Mouse (Mus musculus) heart, embryonic 10.5 days (tissue): ENCODE measurements at regions not wholly inside any gene's neighbourhood (a gene's known extent, or its start where the extent isn't known, plus 50 kb on each side); places are given as distances from the start of the nearest gene placed in this dataset.

ENCODE experiments used
- DNase-seq: peaks from one replicate; pipeline ENCODE4 v3.0.0-alpha.2; 2017; ENCODE audit warnings: low spot score
- H3K27ac ChIP-seq: fragments of 300-500 bp; sonication (generic); 2 replicates; pipeline ENCODE4 v1.5.1; 2016; ENCODE audit warnings: mild to moderate bottlenecking
- H3K27me3 ChIP-seq: fragments of 300-500 bp; sonication (generic); 2 replicates; pipeline ENCODE4 v1.6.1; 2016; ENCODE audit warnings: mild to moderate bottlenecking; ENCODE audit not compliant: poor library complexity, insufficient read depth, severe bottlenecking
- H3K36me3 ChIP-seq: fragments of 300-500 bp; sonication (generic); 2 replicates; pipeline ENCODE4 v1.6.1; 2016; ENCODE audit warnings: mild to moderate bottlenecking, moderate library complexity
- H3K4me1 ChIP-seq: fragments of 300-500 bp; sonication (generic); 2 replicates; pipeline ENCODE4 v1.6.1; 2016; ENCODE audit warnings: mild to moderate bottlenecking
- H3K4me3 ChIP-seq: fragments of 300-500 bp; sonication (generic); 2 replicates; pipeline ENCODE4 v1.5.1; 2016; ENCODE audit warnings: mild to moderate bottlenecking, moderate library complexity
- H3K9me3 ChIP-seq: fragments of 300-500 bp; sonication (generic); 2 replicates; pipeline ENCODE4 v1.6.1; 2016; ENCODE audit warnings: mild to moderate bottlenecking, moderate library complexity
- WGBS: fragments of 180-500 bp; shearing (Covaris S2); methylation state at CpG from one replicate; pipeline ENCODE4 v1.1.7; 2016; 5-methylcytosine and 5-hydroxymethylcytosine counted together

DNA sequence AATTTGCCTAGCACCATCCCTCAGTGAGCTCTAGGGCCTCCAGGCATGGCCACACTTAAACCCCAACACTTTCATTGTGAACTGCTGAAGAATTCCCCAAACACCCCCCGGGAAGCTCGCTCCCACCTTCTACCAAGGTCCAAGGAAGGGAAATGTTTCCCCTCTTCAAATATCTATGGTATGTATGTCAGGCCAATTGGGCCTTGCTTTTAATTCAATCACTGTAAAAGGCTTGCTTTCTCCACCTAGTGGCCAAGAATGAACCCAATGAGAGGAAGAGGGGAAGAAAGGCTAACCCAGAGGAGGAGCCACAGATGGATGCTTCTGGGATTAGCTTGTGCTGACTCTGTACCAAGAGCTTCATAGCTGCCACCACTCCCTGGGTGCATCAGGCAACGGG lies 336.3 kb upstream of the Tgfbr2 start:
- H3K4me3 ChIP-seq = no peak overlapping the region
- no peak overlapping the region for H3K27ac ChIP-seq
- H3K27me3 ChIP-seq = no peaks in the 10 kb centered on the region
- H3K9me3 ChIP-seq = no peaks in the 10 kb centered on the region
- DNase-seq = no peak
- no peaks in the 10 kb centered on the region for H3K36me3 ChIP-seq
- peaks cover 7% of the 10 kb centered on the region for H3K4me1 ChIP-seq
- 58% methylated on average over 3 of the region's 3 CpGs for WGBS

DNA sequence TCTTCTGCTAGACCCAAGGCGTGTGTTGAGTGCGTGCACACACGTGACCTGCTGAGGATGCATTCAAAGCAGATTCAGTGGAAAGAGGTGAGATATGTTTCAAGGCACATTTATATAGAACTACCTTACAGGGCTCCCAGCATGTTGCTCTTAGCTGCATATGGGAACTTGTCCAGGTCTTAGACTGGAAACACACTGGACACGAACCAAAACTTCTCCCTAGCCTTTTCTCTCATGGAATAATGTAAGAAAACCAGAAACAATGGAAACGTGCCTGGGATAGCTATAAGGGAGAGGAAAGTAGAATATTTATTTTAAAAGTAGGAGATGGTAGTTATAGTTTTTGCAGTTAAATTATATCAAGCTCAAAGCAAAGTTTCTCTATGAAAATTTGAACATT lies 332.6 kb upstream of the Tgfbr2 start:
- Histone ChIP-seq H3K36me3 (no peaks in the 10 kb centered on the region), H3K27me3 (no peaks in the 10 kb centered on the region), H3K4me3 (no peak overlapping the region), H3K9me3 (no peaks in the 10 kb centered on the region), H3K4me1 (peaks cover 7% of the 10 kb centered on the region), H3K27ac (no peak overlapping the region)
- DNase-seq = no peak
- WGBS = 84% methylated on average over 5 of the region's 5 CpGs

DNA sequence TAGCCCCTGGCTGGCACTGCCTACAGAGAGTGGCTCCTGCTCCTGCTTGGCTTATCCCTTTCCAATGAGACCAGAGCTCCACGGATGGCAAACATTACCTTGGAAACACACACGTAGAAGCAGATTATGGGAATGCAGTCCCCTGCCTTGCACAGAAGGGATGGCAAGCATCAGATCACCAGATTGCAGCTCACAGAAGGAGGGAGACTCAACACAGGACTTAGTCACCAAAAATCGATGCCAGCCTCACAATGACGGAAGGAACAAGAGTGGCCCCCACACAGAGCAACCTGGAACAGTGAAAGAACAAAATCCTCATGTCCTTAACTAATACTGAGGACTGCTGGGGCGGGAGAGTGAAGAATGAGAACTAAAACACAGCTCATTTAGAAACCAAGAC lies 327.7 kb upstream of the Tgfbr2 start:
- Histone ChIP-seq H3K9me3 (no peaks in the 10 kb centered on the region), H3K4me3 (no peak overlapping the region), H3K27ac (no peak overlapping the region), H3K4me1 (no peaks in the 10 kb centered on the region), H3K36me3 (no peaks in the 10 kb centered on the region), H3K27me3 (no peaks in the 10 kb centered on the region)
- WGBS = 69% methylated on average over 5 of the region's 5 CpGs
- no peak for DNase-seq

DNA sequence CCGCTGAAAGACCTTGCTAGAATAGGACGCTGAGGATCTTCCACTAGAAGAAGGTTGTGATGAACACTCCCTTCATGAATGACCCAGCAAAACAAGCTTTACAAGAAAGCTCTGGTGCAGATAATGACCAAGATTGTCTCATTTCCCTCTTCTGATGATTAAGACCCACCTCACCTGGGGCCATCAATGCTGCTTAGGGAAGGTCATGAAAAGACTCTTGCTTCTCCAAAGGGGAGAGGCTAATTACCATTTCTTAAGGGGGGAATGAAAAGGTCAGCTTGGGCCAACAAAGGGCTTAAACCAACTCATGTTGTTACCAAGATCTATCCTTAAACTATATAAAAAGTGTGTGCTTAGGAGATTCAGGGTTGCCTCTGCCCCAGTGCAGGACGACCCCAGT lies 325.8 kb upstream of the Tgfbr2 start:
- DNase-seq = no peak
- H3K4me1 ChIP-seq = no peaks in the 10 kb centered on the region
- H3K27me3 ChIP-seq = no peaks in the 10 kb centered on the region
- no peak overlapping the region for H3K27ac ChIP-seq
- no peaks in the 10 kb centered on the region for H3K36me3 ChIP-seq
- WGBS = 85% methylated on average over 3 of the region's 3 CpGs
- H3K4me3 ChIP-seq = no peak overlapping the region
- H3K9me3 ChIP-seq = no peaks in the 10 kb centered on the region

DNA sequence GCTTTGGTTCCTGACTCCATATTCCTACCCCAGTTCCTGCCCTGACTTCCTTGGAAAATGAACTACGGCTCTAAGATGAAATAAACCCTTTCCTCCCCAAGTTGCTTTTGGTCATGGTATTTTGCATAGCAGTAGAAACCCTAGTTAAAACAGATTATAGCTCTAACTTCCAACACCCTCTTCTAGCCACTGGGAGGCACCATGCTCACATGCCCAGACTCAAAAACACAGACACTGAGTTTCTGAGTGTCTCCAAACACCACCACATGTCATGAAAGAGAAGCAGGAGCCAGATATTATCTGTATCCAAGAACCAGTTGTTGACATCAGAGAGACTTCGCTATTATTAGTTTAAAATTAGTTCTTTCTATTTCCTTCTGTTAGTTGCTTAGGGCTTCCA lies 316.1 kb upstream of the Tgfbr2 start:
- Histone ChIP-seq H3K27ac (no peak overlapping the region), H3K4me1 (no peaks in the 10 kb centered on the region), H3K27me3 (no peaks in the 10 kb centered on the region), H3K36me3 (no peaks in the 10 kb centered on the region), H3K9me3 (peaks cover 9% of the 10 kb centered on the region; the same call in 1 of the 2 replicates), H3K4me3 (no peak overlapping the region)
- 71% methylated on average over 2 of the region's 2 CpGs for whole genome bisulfite sequencing
- DNase-seq = no peak

DNA sequence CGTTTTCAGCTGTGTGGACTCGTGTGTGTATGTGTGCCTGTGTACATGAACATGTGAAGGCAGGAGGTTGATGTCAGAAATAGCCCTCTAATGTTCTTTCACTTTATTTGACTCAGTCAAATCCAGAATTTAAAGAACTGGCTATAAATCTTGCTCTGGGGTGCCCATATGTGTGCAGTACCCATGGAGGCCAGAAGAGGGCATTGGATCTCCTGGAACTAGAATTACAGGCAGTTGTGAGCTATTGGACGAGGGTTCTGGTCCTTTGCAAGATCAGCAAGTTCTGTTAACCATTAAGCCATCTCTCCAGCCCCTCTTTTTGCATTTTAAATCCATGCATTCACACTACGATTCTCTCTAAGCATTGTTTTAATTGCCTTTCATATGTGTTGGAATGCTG lies 314.6 kb upstream of the Tgfbr2 start:
- Histone ChIP-seq H3K27ac (no peak overlapping the region), H3K36me3 (no peaks in the 10 kb centered on the region), H3K4me3 (no peak overlapping the region), H3K9me3 (peaks cover 9% of the 10 kb centered on the region; the same call in 1 of the 2 replicates), H3K4me1 (no peaks in the 10 kb centered on the region), H3K27me3 (no peaks in the 10 kb centered on the region)
- DNase-seq = no peak
- 67% methylated on average over 4 of the region's 4 CpGs for WGBS

DNA sequence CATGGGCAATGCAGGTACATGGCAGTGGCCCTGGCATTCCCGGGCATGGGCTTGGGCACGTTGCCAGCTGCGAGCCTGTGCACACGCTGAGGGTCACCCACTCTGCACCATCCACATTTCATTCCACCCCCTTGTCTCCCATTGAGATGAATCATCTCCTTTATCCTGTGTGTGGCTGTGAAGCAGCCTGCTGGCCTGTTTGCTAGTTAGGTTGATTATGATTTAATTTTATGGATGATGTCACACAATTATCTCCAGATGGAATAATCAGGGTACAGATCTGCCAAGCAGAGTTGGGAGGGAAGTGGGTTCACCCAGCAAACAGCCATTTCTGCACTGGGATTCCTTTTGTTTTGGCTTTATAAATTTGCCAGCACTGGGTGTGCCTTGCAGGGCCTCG lies 314.1 kb upstream of the Tgfbr2 start:
- H3K9me3 ChIP-seq = peaks cover 9% of the 10 kb centered on the region; the same call in 1 of the 2 replicates
- H3K36me3 ChIP-seq = no peaks in the 10 kb centered on the region
- H3K4me1 ChIP-seq = no peaks in the 10 kb centered on the region
- 78% methylated on average over 5 of the region's 5 CpGs for WGBS
- H3K27me3 ChIP-seq = no peaks in the 10 kb centered on the region
- no peak for DNase-seq
- H3K27ac ChIP-seq = no peak overlapping the region
- H3K4me3 ChIP-seq = no peak overlapping the region

DNA sequence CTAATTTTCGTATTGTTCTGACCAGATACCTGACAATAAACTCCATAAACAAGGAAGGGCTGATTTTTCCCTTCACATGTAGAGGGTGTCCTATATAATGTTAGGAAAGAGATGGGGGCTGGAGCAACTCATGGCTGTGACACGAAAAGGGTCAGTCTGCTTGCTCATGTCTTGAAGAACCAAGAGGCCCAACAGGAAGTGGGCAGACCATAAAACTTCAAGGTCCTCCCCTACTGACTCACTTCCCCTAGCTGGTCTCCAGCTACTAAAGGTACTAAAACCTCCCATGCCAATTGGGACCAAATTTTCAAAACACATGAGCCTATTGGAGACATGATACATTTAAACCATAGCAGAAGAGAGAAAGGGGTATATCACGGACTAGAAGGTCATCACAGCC lies 302.1 kb upstream of the Tgfbr2 start:
- no peak for DNase-seq
- no peaks in the 10 kb centered on the region for H3K9me3 ChIP-seq
- no peaks in the 10 kb centered on the region for H3K27me3 ChIP-seq
- no peak overlapping the region for H3K27ac ChIP-seq
- H3K4me1 ChIP-seq = peaks cover 8% of the 10 kb centered on the region; the same call in 1 of the 2 replicates
- H3K36me3 ChIP-seq = no peaks in the 10 kb centered on the region
- no peak overlapping the region for H3K4me3 ChIP-seq
- WGBS = 85% methylated on average over 3 of the region's 3 CpGs

DNA sequence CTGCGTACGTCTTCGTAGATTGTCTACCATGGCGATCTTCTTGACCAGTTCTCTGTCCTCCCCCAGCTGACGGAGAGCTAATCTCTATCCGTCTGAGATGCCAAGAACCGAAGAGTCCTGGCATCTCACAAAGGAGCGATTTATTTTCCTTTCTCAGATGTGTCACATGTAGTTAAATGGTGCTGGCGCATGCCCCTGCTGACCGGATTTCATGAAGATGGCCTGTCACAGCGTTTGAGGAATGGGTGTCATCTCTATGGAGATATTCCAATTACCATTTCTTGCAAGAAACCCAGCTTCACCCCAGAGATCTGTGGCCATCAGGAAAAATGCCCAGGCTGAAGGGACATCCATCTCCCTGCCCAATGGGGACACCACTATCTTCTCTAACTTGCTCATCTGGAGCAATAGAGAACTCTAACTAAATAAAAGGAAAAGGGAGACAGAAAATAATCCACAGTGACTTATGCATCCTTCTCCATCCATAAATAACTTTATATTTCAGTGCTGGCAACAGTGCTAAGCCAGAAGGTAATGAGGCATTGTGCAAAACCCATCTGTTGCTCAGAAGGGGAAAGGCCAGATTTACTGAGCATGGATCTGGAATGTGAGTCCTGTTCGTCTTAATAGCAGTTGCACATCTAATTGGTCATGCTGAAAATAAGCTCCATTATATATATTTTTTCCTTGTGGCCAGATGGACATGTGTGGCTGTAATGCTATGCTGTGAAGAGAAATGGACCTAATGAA lies 300.2 kb upstream of the Tgfbr2 start:
- Histone ChIP-seq H3K27ac (no peak overlapping the region), H3K4me3 (no peak overlapping the region), H3K9me3 (no peaks in the 10 kb centered on the region), H3K4me1 (peaks cover 8% of the 10 kb centered on the region; the same call in 1 of the 2 replicates), H3K27me3 (no peaks in the 10 kb centered on the region), H3K36me3 (no peaks in the 10 kb centered on the region)
- DNase-seq = no peak
- 89% methylated on average over 12 of the region's 12 CpGs for WGBS

DNA sequence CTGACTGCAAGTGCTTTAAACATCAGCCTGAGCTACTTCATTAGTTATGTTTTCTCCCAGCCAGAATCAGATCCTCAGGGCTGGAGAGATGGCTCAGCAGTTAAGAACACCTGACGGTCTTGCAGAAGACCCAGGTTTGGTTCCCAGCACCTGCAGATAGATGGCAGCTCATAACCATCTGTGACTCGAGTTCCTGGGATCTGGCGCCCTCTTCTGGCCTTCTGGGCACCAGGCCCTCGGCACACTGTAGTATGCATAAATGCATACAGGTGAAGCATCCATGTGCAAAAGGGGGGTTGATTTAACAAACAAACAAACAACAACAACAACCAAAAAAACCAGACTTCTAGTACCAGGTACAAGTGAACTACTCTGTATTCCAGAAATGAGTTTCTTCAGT lies 297.7 kb upstream of the Tgfbr2 start:
- no peaks in the 10 kb centered on the region for H3K4me1 ChIP-seq
- H3K36me3 ChIP-seq = no peaks in the 10 kb centered on the region
- H3K4me3 ChIP-seq = no peak overlapping the region
- H3K9me3 ChIP-seq = no peaks in the 10 kb centered on the region
- 74% methylated on average over 4 of the region's 4 CpGs for WGBS
- no peak for DNase-seq
- no peaks in the 10 kb centered on the region for H3K27me3 ChIP-seq
- H3K27ac ChIP-seq = no peak overlapping the region

DNA sequence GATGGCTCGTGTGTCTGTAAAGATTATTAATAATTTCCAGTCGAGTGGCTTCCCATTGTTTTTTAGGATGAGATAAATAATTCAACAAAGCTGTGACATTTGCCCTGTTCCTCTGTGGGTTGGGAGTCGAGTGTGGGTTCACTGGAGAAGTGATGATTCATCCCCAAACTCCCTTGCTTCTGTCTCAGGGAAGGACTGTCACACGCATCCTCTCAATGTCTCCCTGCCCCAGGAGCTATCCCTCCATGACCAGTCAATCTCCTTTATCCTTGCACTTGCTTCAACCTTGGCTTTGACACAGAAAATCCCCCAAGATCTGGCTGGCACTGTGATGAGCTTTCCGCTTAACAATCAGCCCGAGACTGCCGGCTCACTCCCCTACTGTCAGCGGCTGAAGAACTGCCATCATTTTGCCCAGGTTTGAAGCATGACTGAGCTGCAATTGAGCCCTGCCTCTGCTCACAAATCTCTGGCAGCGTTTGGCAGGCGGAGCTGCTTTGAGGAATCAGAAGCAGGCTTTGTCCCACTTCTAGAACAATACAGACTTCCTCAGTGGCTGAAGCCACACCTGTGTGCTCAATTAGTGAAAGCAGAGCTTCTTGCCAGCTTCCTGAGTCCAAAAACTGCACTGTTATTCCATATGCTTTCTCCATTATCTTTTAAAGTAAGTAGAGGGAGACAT lies 293.6 kb upstream of the Tgfbr2 start:
- no peaks in the 10 kb centered on the region for H3K4me1 ChIP-seq
- DNase-seq = no peak
- H3K27ac ChIP-seq = no peak overlapping the region
- no peaks in the 10 kb centered on the region for H3K36me3 ChIP-seq
- no peaks in the 10 kb centered on the region for H3K9me3 ChIP-seq
- WGBS = 65% methylated on average over 10 of the region's 10 CpGs
- no peak overlapping the region for H3K4me3 ChIP-seq
- H3K27me3 ChIP-seq = no peaks in the 10 kb centered on the region

DNA sequence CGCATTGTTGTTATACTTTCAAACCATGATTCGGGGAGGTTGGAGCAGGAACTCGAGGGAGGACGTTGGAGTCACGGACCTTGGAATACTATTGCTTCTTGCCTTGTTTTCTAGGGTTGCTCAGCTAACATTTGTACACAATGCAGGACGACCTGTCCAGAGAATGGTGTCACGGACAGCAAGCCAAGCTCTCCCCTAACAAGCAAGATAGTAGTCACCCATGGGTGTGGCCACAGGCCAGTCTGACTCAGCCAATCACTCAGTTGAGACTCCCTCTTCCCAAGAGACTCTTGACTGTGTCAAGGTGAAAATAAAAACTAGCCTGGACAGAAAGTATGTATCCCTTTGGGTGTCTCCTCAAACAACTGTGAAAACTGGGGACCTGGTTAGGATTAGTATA lies 291.2 kb upstream of the Tgfbr2 start:
- Histone ChIP-seq H3K27me3 (no peaks in the 10 kb centered on the region), H3K9me3 (no peaks in the 10 kb centered on the region), H3K27ac (no peak overlapping the region), H3K36me3 (no peaks in the 10 kb centered on the region), H3K4me3 (no peak overlapping the region), H3K4me1 (no peaks in the 10 kb centered on the region)
- DNase-seq = no peak
- 79% methylated on average over 7 of the region's 7 CpGs for WGBS

DNA sequence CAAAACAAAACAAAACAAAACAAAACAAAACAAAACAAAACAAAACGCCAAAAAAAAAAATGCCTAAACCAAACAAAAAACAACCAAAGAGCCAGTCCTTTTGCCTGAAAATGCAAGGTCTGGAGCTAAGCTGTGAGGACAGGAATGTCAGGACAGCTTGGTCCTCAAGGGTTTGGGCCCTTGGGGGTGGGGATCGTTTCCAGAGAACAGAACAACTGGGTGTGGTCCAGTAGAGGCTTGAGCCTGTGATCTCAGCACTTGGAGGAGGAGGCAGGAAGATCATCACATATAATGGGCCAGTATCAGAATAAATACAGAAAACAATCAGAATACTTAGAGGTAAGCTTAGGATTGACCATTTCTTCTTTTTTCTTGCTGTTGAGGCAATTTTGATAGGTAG lies 289.5 kb upstream of the Tgfbr2 start:
- WGBS = 60% methylated on average over 2 of the region's 2 CpGs

More for the DNA sequence above, 289.5 kb upstream of the Tgfbr2 start:
- no peaks in the 10 kb centered on the region for H3K27me3 ChIP-seq
- H3K4me3 ChIP-seq = no peak overlapping the region
- H3K36me3 ChIP-seq = no peaks in the 10 kb centered on the region
- no peaks in the 10 kb centered on the region for H3K4me1 ChIP-seq
- no peak overlapping the region for H3K27ac ChIP-seq
- DNase-seq = no peak
- no peaks in the 10 kb centered on the region for H3K9me3 ChIP-seq
